Mouse (Mus musculus) testis, adult 2 months (tissue): ENCODE measurements around the gene Insm2. TPM values are rescaled to one million over a fixed set of nuclear protein-coding genes. Genes with fewer than 3 reads are reported as not detected.
A peak's percentile ranks its signal among the peaks of the same experiment; 100 is the strongest.

Source experiments
- H3K27ac ChIP-seq: fragments of 200-500 bp; 2 replicates; pipeline ENCODE4 v1.5.1; 2012; ENCODE audit warnings: low read depth, low read length; ENCODE audit not compliant: control insufficient read depth, insufficient read depth
- H3K27me3 ChIP-seq: fragments of 200-500 bp; 2 replicates; pipeline ENCODE4 v1.6.1; 2012; ENCODE audit warnings: mild to moderate bottlenecking, low read length, moderate library complexity; ENCODE audit not compliant: control insufficient read depth, insufficient read depth
- H3K36me3 ChIP-seq: fragments of 200-500 bp; 2 replicates; pipeline ENCODE4 v1.6.1; 2012; ENCODE audit warnings: mild to moderate bottlenecking, low read length; ENCODE audit not compliant: control insufficient read depth, insufficient read depth
- H3K4me1 ChIP-seq: fragments of 200-500 bp; 2 replicates; pipeline ENCODE4 v1.6.1; 2012; ENCODE audit warnings: low read length; ENCODE audit not compliant: control insufficient read depth, insufficient read depth
- H3K4me3 ChIP-seq: fragments of 200-500 bp; 2 replicates; pipeline ENCODE4 v1.5.1; 2012; ENCODE audit warnings: low read depth, mild to moderate bottlenecking, low read length, moderate library complexity, mixed read lengths; ENCODE audit not compliant: control insufficient read depth
- CTCF ChIP-seq: fragments of 200-500 bp; IDR thresholded peaks from 2 replicates; pipeline ENCODE4 v1.5.1; 2012; ENCODE audit warnings: low read depth, mild to moderate bottlenecking, inconsistent platforms, low read length, moderate library complexity; ENCODE audit not compliant: control insufficient read depth, insufficient read depth, insufficient replicate concordance
- POLR2A ChIP-seq: fragments of 200-500 bp; IDR thresholded peaks from 2 replicates; pipeline ENCODE4 v1.6.1; 2012; ENCODE audit warnings: low read depth, mild to moderate bottlenecking, inconsistent platforms, low read length, moderate library complexity; ENCODE audit not compliant: control insufficient read depth
- polyA plus RNA-seq: library from polyadenylated mRNA; depleted of rRNA; stranded (reverse); fragments of >200 nt; gene quantifications from 2 replicates; pipeline ENCODE4 v1.2.3, GENCODE M21; 2012

Gene Insm2
- polyA plus RNA-seq, 1 experiment = not detected

GRCm38 (mm10) chr12:55565206-55565605 is 34.0 kb upstream of the Insm2 start, which contains the start of gene Aldoart2:
Aldoart2 (plus strand) TSS chr12:55565239.
- TF ChIP-seq POLR2A = peak; percentile 83; the same call in 1 of the 2 replicates
- no peak for TF ChIP-seq CTCF
- Histone ChIP-seq H3K36me3 (no peaks in the 10 kb centered on the region), H3K4me1 (peaks cover 16% of the 10 kb centered on the region), H3K27me3 (no peaks in the 10 kb centered on the region), H3K4me3 (peak within 1 kb of the TSS; percentile 89), H3K27ac (no peak within 1 kb of the TSS)

GRCm38 (mm10) chr12:55565867-55566266 is 33.4 kb upstream of the Insm2 start:
- no peaks in the 10 kb centered on the region for H3K27me3 ChIP-seq
- H3K27ac ChIP-seq = no peak overlapping the region
- no peaks in the 10 kb centered on the region for H3K36me3 ChIP-seq
- H3K4me1 ChIP-seq = peaks cover 12% of the 10 kb centered on the region
- peak overlapping the region; percentile 89 for H3K4me3 ChIP-seq
- TF ChIP-seq POLR2A = no peak
- TF ChIP-seq CTCF = no peak; the same call in 1 of the 2 replicates

- Histone ChIP-seq H3K36me3 (no peaks in the 10 kb centered on the region), H3K27ac (no peak overlapping the region), H3K4me1 (peaks cover 12% of the 10 kb centered on the region), H3K4me3 (peak overlapping the region; percentile 56; the same call in 1 of the 2 replicates), H3K27me3 (no peaks in the 10 kb centered on the region)
- TF ChIP-seq POLR2A (no peak), CTCF (no peak)
Observed at GRCm38 (mm10) chr12:55566837-55567236, 32.4 kb upstream of the Insm2 start.

GRCm38 (mm10) chr12:55568466-55568865 is 30.8 kb upstream of the Insm2 start:
- Histone ChIP-seq H3K4me1 (peaks cover 12% of the 10 kb centered on the region), H3K4me3 (peak overlapping the region; percentile 28), H3K36me3 (no peaks in the 10 kb centered on the region), H3K27ac (no peak overlapping the region), H3K27me3 (no peaks in the 10 kb centered on the region)
- TF ChIP-seq CTCF = no peak
- TF ChIP-seq POLR2A = no peak

- Histone ChIP-seq H3K27ac (no peak overlapping the region), H3K27me3 (no peaks in the 10 kb centered on the region), H3K4me3 (no peak overlapping the region), H3K4me1 (peaks cover 19% of the 10 kb centered on the region), H3K36me3 (no peaks in the 10 kb centered on the region)
- TF ChIP-seq POLR2A (no peak), CTCF (no peak)
Observed at GRCm38 (mm10) chr12:55569676-55570075, 29.6 kb upstream of the Insm2 start.

GRCm38 (mm10) chr12:55570646-55571045 is 28.6 kb upstream of the Insm2 start:
- Histone ChIP-seq H3K27me3 (no peaks in the 10 kb centered on the region), H3K4me1 (peaks cover 13% of the 10 kb centered on the region), H3K36me3 (no peaks in the 10 kb centered on the region), H3K27ac (no peak overlapping the region), H3K4me3 (no peak overlapping the region)
- TF ChIP-seq POLR2A (no peak), CTCF (no peak)

- no peak overlapping the region for H3K27ac ChIP-seq
- TF ChIP-seq POLR2A = no peak
- no peak for TF ChIP-seq CTCF
- H3K4me1 ChIP-seq = peaks cover 9% of the 10 kb centered on the region
Observed at GRCm38 (mm10) chr12:55571181-55571580, 28.0 kb upstream of the Insm2 start.

GRCm38 (mm10) chr12:55571661-55572060 is 27.6 kb upstream of the Insm2 start:
- TF ChIP-seq CTCF (no peak), POLR2A (no peak)
- H3K4me3 ChIP-seq = no peak overlapping the region
- peaks cover 7% of the 10 kb centered on the region for H3K4me1 ChIP-seq
- H3K27me3 ChIP-seq = no peaks in the 10 kb centered on the region
- H3K36me3 ChIP-seq = no peaks in the 10 kb centered on the region
- no peak overlapping the region for H3K27ac ChIP-seq

More at GRCm38 (mm10) chr12:55571181-55571580, 28.0 kb upstream of the Insm2 start:
- Histone ChIP-seq H3K36me3 (no peaks in the 10 kb centered on the region), H3K27me3 (no peaks in the 10 kb centered on the region), H3K4me3 (no peak overlapping the region)
